Mouse (Mus musculus): ENCODE data around the gene Ch25h. TPM values are rescaled to one million over a fixed set of nuclear protein-coding genes. Genes with fewer than 3 reads are reported as not detected.

Gene Ch25h
- under 1 TPM; 0.47 to 0.53 TPM for total RNA-seq (2021)
- long read RNA-seq, partial matches to known transcripts = 0 of 1 reads
- long read RNA-seq, other reads (novel, unspliced or antisense) = 0 of 1 reads

DNA sequence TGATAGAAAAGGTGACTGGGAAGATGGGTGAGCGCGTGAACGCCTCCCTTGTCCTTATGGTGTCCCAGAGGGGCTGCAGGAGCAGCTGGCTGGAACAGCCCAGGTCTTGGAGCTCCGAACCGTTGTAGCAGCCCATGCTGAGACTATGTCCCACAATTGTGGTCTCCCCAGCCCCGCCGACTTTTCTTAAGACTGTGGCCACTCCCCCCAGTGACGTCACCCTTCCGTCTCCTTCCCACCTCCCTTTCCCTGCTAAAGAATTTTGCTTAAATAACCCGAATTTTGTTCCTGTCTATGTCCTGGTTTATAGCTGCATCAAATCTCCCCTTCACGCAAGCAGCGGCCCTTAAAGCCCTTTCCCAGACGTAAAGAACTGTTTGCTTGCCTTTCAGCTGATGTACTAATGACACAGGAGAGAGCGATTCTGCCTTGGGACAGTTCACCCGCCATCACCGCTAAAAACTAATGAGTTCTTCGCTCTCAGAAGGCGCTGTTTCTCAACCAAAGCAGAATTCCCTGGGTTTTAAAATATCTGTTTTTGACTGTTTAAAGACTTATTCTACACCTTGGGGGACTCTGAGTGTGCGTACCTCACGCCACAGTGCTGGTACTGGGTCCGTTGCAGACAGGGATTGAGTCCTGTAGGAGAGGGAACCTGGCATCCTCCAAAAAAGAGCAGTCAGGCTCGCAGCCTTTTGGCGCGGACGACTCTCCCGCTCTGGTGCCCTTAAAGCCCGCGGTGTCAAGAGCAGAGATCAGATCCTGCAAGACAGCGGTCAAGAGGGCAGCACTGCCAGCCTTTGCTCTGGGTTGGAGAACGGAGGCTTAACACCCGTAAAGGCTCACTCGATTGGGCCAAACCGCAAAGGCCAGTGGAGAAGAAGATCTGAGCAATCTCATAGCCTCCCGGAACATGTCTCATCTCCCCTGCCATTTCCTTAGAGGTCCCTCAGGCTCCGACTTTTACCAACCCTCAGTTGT lies at the start of gene Ch25h:
Gene Ch25h, minus strand, starts transcription at position 174 of the 981 bp plus-strand sequence.
- DNase-seq (ENCODE audit: low spot score in 2 of 2) = peak; percentile 8 to 40

DNA sequence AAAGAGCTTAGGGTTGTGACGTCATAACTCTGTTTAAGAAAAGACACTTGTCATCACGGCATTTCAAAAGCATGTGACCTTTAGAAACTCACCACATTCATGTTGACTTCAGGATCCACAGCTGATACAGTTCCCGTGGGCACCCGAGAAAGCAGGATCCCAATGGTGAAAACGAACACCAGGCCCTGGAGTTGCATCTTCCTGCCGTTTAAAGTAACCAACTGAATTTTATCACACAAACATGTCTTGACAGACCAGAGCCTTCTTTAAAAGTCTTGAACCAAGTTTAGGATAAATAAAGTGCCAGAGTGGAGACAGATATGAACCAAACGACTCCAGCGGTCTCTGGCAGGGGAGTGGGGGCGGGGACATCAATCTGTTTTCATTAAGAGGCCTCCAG lies 49.7 kb upstream of the Ch25h start:
- DNase-seq (ENCODE audit: low spot score in 2 of 2) = no peak

DNA sequence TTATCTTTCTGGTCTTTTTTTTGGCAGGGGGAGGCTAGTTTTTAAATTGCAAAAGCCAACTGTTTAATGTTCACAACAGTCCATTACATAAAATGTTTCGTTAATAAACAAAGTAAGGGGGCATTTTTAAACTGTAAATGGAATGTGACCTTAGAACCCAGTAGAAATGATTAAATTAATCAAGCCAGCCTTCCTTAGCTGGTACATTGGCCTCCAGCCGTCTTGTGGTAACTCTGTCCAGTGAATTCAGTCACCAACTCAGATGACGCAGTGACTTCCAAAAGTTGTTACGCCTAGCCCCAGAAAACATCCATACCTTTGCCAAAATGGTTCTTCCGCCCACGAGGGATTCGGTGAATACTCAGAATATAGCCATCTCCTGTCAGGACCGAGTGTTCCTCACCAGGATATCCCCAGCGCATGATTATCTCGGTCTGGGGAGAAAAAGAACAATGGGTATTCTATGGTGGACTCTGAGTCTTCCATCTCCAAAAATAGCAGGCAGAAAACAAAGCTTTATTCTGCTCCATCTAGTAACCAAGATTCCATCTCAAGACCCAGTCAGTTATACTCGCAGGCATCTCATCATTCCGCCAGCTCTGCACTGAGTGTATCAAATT lies 48.3 kb upstream of the Ch25h start:
- no peak for DNase-seq (ENCODE audit: low spot score in 2 of 2)

DNA sequence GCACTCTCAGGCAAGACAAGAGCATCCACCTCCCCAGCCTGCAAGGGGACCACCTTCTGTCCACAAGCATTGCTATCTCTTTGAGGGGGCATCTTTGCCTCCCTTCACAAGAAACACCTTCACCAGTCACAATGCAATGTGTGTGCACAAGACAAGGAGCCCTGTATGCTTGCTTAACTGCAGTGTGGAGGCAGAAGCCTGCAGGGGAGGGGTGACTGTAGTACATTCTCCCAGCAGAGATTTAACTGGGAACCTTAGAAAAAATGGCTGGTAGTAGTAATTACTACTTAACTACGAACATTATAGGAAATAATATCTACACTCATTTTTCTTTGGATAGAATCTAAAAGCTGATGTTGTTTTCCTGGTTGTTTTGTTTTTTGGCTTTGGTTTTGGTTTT lies 47.0 kb upstream of the Ch25h start:
- no peak for DNase-seq (ENCODE audit: low spot score in 2 of 2)

DNA sequence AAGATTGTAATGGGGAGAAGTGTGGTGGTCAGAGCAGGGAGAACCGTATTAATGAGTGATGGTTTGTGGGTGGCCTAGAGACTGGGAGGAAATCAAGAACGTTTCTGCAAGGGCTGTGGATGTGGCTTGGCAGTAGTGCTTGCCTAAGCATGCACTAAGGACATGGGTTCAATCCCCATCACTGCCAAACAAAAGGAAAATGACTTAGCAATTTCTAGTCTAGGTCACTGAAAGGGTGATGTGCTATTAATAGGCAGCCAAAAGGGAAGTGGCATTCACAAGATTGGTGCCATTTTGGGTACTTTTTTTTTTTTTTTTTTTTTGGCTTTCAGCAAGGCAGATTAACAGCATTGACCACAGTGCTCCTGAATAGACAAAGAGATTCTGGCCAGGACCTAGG lies 46.4 kb upstream of the Ch25h start:
- DNase-seq (ENCODE audit: low spot score in 2 of 2) = no peak

DNA sequence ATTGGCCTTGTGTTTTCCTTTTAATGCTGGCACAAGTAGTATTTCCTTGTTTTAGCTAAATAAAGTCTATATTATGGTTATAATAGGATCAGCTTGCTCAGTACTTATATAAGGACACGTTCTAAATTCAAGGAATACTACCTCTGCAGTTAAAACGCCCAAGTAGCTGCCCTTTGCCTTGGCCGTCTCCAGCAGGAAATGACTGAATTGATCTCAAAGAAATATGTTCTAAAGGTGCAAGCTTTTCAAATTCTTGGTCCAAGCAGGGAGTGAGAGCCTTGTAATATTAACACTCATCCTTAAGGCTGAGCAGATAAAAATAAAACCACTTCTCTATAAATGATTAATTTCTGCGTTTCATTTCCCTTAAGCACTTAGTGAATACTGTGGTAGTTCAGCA lies 45.1 kb upstream of the Ch25h start:
- no peak for DNase-seq (ENCODE audit: low spot score in 2 of 2)

DNA sequence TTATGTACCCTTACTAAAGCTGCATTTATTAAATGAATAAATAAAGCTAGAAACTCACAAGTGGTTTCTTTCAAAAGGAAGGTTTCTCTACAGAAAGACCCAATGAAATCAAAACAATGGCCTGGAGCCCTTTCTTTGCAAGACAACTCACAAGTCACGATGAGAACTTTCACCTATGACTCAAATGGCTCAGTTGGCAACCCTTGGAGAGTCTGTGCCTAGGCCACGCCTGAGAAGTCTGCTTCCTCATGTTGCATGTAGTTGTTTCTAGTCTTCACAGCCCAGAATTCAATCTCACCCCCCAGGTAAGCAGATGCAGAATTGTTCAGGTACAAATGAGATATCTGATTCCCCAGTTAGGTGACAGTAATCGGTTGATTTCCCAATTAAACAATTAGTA lies 44.7 kb upstream of the Ch25h start:
- DNase-seq (ENCODE audit: low spot score in 2 of 2) = no peak

DNA sequence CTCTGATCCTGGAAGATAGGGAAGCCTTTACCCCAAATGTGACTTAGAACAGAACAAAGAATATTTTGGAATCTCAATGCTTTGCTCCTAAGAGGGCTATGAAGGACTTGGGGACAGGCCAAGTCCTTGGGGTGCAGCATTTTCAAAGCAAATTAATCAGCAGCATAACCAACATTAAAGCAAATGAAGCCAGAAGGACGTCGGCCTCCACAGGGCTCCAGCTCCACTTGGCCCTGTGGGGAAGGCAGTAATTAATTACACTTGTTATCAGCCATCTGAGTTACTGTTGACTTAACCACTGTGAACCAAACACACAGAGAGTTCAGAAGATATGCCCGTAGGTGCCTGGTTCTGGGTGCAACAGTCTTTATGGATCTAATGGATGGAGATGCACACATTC lies 43.8 kb upstream of the Ch25h start:
- no peak for DNase-seq (ENCODE audit: low spot score in 2 of 2)

DNA sequence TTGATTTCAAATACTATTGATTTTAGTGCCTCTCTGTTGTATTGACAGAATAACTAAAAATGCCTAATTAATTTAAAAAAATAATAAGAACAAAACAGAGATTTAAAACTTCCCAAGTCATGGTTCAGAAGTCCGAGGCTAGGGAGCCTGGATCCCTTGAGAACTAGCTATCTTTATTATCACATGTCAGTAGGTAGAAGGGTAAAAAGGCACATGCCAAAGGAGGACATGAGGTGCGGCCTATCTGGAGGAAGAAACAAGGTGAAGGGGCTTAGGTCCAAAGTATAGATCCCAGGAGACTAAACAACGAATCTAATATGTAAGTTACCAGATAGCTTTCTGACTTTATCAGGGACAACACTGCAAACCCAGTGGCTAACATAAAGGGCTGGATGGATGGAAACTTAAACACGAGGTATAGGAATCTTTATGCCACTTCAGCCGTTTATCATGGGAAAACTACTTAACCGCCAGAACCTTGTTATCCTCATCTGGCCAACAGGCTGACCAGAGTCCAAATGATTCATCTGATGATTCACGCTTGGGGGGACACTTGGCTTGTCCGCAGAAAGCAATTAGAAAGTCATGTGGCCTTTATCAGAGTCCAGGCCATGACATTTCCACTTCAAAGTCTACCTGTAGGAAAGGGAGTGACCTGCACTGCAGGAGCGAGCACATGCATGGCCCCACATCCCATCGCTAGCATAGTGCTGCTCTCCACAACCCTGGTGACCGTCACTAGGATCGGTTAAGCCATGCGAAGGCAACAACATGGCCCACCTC lies 43.0 kb upstream of the Ch25h start:
- no peak for DNase-seq (ENCODE audit: low spot score in 2 of 2)

DNA sequence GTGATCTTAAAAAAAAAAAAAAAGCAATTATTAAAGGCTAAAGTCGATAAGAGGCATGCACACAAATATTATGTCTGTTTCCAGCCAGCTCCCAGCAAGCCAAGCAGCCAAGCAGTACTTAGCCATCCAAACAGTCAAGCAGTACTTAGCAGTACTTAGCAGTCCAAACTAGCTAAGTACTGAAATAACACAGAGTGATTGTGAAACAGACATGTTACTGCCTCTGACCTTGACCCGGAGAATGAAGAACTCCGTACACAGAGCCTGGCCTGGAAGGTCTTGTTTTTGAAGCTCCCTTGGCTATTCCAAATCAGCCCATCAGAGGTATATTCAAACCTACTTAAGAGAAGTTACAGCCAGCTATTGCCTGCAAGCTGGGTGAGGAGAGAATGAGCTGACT lies 42.2 kb upstream of the Ch25h start:
- DNase-seq (ENCODE audit: low spot score in 2 of 2) = no peak

DNA sequence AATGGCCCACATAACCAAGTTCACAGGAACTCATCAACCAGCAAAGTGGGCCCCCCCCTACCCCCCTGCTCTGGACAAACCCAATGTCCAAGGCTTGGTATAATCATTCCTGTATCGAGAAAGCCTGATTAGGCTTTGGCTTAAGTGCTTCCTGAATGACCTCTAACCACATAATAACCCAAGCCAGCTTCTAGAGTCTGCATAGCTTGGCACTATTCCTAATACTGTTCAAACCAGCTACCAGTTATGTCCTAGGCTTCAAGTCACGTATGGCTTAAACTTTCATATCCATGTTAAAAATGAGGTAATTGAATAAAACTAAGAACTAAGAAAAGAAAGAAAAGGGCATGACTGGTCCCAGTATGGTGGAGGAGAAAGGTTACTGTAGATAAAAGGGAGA lies 41.4 kb upstream of the Ch25h start:
- no peak for DNase-seq (ENCODE audit: low spot score in 2 of 2)

DNA sequence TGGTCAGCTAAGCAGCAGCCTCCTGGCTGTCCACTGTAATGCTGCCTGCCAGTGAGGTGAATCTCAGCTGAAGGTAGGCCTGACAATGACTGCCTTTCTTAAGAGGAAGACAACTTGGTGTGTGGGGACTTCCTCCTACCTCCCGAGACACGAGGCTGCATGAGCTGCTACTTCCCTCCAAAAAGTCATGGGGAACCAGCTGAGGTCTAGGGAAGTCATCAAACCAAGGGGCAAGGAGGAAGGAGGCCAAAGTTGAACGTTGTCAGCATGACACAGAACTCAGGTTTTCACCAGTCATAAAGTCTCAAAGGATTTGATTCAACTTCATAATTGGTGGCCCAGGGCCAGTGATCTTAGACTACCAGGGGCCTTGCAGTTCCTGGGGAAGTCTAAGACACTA lies 40.7 kb upstream of the Ch25h start:
- no peak for DNase-seq (ENCODE audit: low spot score in 2 of 2)

DNA sequence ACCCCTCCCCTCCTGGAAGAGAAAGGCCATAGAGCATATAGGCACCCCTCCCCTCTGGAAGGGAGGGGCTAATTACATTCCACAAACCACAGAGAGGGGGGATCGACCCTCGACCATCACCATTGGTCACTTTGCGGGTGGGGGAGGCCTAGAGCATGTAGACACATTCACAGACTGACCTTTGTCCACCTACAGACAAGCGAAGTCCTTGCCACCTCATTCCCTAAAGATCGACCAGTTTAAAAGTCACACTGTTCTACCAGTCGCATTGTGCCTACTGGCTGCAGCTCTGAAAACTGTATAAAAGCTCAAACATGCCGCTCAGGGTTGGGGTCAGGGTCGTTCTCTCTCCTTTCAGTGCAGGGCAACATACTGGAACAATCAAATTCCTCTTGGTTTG lies 36.6 kb upstream of the Ch25h start:
- no peak for DNase-seq (ENCODE audit: low spot score in 2 of 2)

DNA sequence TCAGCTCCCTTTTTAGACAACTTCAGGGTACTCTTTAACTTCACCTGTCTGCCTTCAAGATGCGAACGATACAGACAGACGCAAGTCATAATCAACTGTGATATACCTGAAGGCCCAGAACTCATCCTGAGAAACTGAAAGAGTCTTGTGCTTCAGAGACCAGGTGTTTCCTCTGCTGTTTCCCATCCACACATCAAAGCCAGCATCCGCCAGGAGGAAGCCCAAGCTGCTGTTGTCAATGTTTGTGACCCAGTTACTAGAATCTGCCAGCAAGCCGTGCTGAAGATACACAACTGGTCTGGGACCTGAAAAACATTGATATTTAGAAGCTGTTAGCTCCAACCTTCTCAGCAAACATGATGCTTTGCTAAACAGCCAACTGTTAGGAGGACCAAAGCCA lies 35.8 kb upstream of the Ch25h start:
- no peak for DNase-seq (ENCODE audit: low spot score in 2 of 2)

DNA sequence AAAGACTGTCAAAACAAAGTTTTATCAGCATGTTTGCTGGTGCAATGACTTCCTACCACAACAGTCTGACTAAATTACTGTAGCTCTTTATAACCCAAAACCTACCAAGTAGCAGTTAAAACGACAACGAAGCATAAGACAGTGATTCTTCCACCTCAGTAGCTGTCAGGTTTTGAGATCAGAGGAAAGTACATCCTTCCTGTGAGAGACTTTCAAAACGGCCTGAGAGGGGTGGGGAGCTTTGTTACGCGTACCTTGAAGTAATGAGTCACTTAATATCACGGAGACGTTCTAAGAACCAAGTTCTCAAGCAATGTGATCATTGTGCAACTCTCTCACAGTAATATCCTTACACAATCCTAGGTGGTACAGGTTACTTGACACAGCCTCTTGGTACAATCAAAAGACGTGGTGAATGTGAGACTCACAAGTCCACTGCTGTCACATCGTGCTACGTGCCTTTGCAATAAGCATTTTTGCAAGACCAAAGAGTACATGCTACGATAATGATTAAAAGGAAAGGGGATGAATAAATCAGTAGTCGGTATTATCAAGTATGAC lies 30.3 kb upstream of the Ch25h start:
- no peak for DNase-seq (ENCODE audit: low spot score in 2 of 2)

DNA sequence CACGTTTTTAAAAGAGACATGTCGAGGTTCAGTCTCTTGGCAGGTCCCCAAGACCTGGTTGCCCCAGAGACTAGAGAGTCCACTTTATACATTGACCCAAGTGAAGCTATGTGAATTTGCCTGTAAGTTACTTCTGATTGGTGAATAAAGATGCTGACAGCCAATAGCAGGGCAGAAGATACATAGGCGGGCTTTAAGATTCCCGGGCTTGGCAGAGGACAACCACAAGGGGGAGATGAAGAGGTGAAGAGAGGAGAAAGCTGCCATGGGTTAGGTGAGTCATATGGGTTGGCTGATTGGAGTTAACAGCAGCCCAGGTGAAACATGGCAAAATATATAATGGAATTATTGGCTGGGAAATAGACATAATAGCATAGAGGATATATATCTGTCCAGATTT lies 25.8 kb upstream of the Ch25h start:
- DNase-seq (ENCODE audit: low spot score in 2 of 2) = peak; percentile 31 to 38

DNA sequence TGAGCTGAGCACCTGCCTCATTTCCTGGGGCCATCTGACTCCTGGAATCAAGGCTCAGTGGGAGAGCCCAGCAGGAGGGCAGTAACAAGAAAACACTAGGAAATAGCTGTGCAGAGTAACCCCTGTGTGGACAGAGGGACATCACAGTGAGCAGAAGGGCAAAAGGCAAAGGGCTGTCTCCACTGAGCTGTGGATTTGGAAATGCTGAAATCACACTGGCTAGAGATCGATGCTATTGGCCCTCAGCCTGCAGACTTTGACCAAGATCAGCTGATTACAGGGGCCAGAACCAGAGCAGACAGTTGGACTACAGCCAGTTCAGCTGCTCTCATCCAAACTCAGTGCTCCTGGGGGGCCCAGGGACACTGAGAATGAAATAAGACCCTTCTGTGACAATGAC lies 21.4 kb upstream of the Ch25h start:
- DNase-seq (ENCODE audit: low spot score in 2 of 2) = no peak

DNA sequence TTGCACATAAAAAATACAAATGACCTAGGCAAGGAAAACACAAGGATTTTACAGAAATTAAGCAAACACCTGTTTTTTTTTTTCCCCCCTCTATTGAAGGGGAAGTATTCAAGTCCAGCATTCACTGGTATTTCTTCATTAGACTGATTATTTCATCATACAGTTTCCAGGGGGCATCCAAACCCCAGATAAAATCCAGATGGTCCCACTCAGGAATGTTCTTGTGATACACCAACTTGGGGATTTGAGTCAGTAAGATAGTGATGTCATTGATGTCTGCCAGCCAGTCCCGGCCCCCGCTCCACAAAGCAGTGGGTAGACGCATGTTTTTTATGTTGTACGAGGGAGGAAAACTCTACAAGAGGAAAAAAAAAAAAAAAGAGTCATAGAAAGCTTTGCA lies 18.9 kb upstream of the Ch25h start:
- DNase-seq (ENCODE audit: low spot score in 2 of 2) = no peak

DNA sequence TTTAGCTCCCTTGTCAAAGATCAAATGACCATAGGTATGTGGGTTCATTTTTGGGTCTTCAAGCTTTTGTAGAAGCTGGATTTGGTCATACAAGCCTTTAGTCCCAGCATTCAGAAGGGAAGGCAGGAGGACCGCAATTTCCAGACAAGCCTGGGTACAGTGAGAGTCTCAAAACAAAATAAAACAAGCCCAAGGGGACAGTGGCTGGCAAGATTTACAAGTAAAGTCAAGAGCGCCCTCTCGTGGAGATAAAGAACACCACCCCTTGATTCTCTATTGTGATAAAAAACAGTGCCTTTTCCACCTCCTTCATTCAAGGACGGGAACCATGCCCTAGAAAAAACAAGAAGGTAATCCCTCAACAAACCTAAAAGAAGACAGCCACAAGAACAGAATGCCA lies 8.6 kb upstream of the Ch25h start:
- DNase-seq (ENCODE audit: low spot score in 2 of 2) = peak; percentile 24 to 39

DNA sequence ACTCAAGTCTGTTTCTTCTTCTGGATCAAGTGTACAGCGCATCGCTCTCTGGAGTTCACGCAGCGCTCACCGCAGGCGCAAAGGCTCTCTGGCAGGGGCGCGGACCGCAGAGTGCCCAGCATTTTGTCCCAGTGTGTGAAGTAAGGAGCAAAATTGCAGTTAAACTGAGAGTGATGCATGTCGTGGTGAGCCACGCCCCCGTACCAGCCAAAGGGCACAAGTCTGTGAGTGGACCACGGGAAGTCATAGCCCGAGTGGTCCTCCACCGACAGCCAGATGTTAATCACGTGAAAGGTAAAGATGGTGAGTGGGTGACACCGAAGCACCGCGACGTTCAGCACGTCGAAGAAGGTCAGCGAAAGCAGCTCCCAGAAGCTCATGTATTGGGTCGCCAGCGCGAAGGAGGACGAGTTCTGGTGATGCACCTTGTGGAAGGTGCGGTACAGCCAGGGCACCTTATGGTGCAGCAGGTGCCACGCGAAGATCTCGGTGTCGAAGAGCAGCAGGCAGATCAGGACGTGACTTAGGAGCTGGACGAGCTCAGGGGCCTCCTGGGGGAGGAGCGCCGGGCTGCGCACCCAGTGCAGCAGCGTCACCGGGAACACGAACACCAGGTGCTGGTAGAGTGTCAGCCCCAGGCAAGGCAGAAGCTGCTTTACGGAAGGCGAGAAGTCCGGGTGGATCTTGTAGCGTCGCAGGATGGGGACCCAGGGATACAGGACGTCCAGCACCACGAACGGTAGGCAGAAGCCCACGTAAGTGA lies 555 bp downstream of the Ch25h start:
- peak; percentile 7 to 20 for DNase-seq (ENCODE audit: low spot score in 2 of 2)

DNA sequence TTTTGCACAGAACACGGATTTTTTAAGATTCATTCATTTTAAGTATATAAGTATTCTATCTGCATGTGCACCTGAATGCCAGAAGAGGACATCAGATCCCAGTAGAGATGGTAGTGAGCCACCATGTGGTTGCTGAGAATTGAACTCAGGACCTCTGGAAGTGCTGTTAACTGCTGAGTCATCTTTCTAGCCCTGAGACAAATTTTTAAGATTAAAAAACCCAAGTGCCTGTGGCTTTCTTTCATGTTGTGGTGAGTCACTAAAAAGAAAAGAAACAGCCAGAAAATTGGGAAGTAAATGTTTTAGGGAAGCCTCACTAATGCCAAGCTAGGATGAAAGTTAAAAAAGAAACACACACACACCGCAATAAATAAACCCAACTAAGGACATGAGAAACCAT lies 3.3 kb downstream of the Ch25h start:
- DNase-seq (ENCODE audit: low spot score in 2 of 2) = no peak

All from layer of hippocampus, postnatal 10 days (tissue).